Mouse (Mus musculus) embryo, embryonic 10 days (tissue): ENCODE measurements around the gene Hjurp.
"Not testable (repeated sequence)": the region's sequence is repeated elsewhere in the genome, so short reads cannot be mapped to it uniquely, and the experiment has no call there.

Experiments
- DNase-seq: peaks from one replicate; pipeline ENCODE4 v3.0.0-alpha.2; 2015; ENCODE audit warnings: low spot score

Gene Hjurp

DNA sequence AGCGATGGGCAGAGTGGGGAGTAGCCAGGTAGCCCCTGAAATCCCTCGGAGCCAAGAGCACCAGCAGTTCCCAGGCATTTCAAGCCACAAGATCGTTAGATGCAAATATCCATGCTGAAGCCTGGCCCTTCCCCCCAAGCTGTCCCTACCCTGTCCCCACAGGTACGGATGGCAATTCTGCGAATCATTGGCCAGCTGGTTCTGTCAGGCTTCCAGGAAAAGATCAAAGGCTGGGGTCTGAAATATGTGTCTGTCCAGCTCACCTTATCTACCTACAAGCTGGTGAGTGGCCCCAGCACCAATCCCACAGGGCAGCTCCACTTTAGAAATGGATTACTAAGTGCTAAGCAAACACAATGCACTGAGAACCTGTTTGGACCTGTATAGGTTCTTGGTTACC lies 40.1 kb downstream of the Hjurp start:
- no peak for DNase-seq

DNA sequence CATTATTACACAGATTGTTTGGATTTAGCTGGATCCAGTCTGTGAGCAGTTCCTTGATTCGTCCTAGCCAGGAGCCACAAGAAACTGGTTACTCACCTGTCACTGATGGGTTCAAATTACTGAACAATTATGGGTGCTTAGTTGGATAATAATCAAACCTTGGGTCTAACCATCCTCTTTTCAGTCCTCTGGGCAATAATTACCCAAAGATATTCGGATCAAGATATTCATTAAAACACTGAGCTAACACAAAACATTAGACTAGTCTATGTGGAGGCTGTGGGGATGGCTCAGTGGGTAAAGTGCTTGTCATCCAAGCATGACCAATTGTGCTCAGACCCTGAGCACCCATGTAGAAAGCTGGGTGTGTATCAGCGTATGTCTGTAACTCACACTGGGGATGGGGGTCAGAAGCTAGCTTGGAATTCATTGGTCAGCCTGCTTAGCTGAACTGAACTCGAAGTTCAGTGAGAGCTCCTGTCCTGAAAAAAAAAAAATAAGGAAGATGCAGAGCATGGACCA lies 41.5 kb downstream of the Hjurp start:
- no peak for DNase-seq

GRCm38 (mm10) chr1:88235046-88235893 lies 42.2 kb downstream of the Hjurp start:
- no peak for DNase-seq

- no peak for DNase-seq
Measured at GRCm38 (mm10) chr1:88234646-88235045, 42.8 kb downstream of the Hjurp start.

DNA sequence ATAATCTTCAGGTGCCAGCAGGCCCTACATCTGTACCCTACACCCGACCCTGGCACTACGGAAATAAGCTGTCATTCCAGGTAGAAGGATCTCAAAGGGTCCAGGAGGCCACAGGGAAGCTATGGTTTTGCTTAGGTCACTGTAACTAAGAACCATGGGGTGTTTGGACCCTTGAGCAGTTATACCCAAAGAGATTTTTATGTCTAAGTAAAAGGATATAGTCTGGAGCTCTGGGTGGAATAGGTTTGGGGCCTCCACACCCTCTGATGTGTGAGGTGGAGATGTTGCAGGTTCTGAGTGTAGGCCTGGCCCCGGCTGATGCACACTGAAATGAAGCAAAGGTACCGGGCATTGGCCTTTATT lies 43.2 kb downstream of the Hjurp start:
- no peak for DNase-seq

DNA sequence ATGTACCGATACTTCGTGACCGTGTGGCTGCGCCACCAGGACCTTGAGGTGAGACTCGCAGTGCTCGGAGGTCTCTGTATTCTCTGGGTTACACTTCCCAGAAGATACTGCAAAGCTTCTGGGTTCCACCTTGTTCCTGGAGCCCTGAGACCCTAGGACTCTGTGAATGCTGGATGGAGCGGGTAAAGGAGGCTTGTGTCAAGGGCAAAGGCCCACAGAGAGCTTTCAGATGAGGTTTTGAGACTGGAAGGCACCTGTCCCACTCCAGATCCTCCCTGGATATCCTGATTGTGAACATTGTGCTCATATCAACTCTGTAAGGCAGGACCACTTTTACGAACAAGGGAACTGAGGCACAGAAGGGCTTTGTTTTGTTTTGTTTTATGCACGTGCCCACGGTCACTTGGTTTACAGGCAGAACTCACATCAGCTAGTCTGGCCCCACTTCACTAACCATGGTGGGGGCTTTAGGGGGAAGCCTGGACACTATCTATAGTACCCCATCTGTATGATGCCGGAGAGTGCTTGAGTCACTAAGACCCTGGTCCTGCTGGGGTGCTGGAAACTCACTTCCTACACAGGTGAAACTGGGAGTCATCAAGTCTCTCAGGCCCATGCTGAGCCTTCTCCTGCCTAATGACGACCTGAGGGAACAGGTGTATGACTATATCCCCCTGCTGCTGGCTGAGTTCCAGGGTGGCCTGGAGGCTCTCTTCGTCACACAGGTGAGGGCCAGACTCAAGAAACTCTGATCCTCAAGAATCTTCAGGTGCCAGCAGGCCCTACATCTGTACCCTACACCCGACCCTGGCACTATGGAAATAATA lies 43.8 kb downstream of the Hjurp start:
- DNase-seq: no peak

- no peak for DNase-seq
Measured at GRCm38 (mm10) chr1:88232664-88233380, 44.6 kb downstream of the Hjurp start.

- no peak for DNase-seq
Measured at GRCm38 (mm10) chr1:88231803-88232499, 45.5 kb downstream of the Hjurp start.

DNA sequence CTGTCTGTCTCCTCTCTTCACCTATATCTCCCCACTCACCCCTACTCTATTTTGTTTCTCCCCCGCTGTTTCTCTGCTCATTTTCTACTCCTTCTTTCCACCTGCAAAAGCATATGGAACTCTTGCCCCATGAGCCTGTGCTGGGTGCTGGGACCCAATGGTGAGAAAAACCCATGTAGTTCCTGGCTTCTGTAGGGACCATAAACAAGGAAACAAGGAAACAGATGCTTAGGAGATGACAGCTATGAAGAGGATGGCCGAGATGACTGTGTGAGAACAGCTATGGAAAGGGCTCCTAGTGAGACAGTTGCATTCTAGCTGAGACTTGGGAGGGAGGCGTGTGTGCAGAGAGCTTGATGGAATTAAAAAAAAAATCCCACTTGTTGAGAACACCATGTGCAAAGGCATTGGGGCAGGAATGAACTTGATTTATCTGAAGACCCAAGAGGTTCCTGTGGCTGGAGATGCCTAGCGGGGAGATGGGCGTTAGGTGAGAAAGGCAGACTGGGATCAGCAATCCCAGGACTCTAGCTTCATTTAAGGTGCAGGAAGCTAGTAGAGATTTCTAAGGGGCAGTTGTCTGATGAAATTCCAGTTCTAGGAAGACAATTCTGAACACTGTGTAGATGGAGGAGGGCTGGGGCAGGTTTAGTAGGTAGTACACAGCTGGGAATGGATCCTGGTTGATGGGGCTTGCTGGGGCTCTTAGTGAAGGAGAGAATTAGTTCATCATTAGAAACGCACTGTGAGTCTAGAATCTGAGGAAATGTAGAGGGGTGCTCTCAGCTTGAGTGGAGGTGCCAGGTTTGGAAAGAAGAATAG lies 46.2 kb downstream of the Hjurp start:
- DNase-seq: no peak

- DNase-seq: no peak
Measured at GRCm38 (mm10) chr1:88230421-88230820, 47.0 kb downstream of the Hjurp start.

DNA sequence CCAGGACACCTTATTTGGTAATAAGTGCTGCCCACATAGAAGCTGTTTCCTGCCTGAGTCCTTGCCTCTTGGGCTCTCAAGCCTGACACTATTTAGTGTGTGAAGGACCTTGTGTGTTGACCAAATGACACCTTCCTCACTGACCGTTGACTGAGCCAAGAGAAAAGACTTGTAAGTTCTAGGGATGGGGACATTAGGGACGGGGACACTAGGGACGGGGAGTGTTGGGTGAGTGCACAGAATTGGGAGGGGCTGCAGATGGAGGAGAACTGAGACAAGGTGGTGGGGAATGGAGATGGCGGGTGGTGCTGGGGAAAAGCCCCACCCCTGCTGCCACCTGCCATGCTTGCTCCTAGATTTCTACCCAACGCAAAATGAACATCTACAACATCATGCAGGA lies 47.4 kb downstream of the Hjurp start:
- no peak for DNase-seq

DNA sequence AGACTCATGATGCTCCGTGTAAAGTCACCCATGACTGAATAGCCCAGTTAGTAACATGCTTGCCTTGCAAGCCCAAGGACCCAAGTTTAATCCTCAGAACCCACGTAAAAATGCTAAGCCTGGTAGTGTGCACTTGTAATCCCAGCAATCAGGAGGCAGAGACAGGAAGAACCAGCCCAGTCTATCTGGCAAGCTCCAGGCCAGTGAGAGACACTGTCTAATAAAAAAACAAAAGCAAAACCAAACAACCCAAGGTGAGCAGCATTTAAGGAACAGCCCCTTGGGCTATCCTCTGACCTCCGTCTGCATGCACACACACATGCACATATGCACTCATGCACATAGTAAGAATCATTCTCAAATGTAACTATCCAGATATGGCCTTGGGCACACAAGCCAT lies 47.9 kb downstream of the Hjurp start:
- no peak for DNase-seq

- no peak for DNase-seq
Measured at GRCm38 (mm10) chr1:88228121-88228520, 49.3 kb downstream of the Hjurp start.

DNA sequence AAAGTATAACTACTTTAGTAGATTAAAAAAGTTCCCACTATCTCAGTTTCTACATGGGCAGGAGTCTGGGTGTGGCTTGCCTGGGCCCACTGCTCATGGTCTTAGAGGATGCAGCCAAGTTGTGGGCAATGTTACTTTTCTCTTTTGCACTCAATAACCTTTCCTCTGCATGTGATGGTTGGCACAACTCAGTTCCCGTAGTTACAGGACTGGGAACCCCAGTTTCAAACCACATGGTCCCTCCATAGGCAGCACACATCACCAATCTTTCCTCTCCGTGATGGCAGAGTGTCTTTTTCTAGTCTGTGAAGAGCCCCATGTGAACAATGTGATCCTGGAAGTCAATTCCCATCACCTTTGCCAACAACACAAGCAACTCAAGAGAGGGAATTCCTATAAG lies 50.0 kb downstream of the Hjurp start:
- DNase-seq: no peak

- DNase-seq: no peak
Measured at GRCm38 (mm10) chr1:88226670-88227379, 50.6 kb downstream of the Hjurp start, which contains the start of gene Mroh2a. Mroh2a (plus strand) TSS chr1:88226986.

DNA sequence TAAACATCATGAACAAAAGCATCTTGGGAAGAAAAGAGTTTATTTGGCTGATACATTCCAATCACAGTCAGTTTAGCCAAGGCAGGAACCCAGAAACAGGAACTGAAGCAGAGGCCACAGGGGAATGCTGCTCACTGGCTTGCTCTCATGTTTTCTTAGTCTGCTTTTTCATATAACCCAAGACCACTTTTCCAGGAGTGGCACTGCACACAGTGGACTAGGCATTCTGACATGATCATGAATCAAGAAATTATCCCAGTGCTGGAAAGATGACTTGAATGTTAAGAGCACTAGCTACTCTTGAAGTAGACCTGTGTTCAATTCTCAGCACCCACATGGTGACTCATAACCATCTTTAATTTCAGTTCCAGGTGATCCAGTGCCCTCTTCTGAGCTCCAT lies 51.7 kb downstream of the Hjurp start:
- no peak for DNase-seq

GRCm38 (mm10) chr1:88225301-88225700 lies 52.1 kb downstream of the Hjurp start:
- not testable (repeated sequence) for DNase-seq

DNA sequence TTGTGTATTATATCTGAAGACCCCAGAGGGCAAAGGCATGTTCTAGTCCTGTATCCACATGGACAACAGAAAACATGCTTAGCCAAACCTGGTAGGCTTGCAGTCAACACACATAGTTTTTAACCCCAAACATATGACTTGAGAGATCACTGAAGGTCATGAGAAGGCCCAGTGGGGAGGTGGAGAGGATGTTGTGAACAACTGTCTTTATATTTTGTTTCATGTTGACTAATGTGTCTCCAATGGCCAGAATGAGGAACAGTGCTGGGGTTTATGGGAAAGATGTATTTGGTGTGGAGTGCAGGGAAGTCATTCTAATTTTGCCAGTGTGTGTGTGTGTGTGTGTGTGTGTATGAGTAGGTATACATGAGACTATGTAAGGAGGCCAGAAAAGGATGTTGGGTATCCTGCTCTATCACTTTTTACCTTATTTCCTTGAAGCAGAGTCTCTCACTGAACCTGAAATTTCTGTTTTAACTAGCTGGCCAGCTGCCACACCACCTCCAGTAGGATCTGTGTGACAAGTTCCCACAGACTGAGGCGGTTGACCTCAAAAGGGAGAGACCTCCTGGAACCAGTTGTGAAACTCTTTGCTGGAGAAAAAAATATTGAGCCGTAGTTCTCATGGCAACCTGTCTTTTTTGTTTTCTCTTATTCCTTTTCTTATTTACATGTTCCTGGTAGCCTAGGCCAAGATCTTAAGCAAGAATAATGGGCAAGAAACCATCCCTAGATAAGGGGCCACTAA lies 53.2 kb downstream of the Hjurp start:
- no peak for DNase-seq

GRCm38 (mm10) chr1:88223591-88223990 lies 53.8 kb downstream of the Hjurp start:
- DNase-seq: no peak
